Mouse (Mus musculus) granulocyte monocyte progenitor cell, adult 5-6 weeks (primary cell): ENCODE measurements around the gene Klf11. TPM values are rescaled to one million over a fixed set of nuclear protein-coding genes. Genes with fewer than 3 reads are reported as not detected.
A peak's percentile ranks its signal among the peaks of the same experiment; 100 is the strongest.

Experiments
- ATAC-seq: replicated peaks from 2 replicates; pipeline ENCODE4 v1.8.0; 2016; ENCODE audit warnings: mild to moderate bottlenecking, moderate TSS enrichment, inconsistent platforms; ENCODE audit not compliant: poor library complexity, severe bottlenecking
- total RNA-seq, 2 experiments: library from RNA; stranded (forward) in 1 of 2; stranded (reverse) in 1 of 2; fragments of 200-712, 200-1000 nt in 1 of 2; fragments of >200 nt in 1 of 2; fragmentation: Nextera tagmentation in 1 of 2; gene quantifications; 2 replicates each; pipeline ENCODE4 v1.2.3; 2014 to 2017

Gene Klf11
- total RNA-seq (2014; fragmentation: Nextera tagmentation) = 7.1 and 13.2 TPM in 2 replicates
- 10.0 and 12.7 TPM in 2 replicates for total RNA-seq (2017)

DNA sequence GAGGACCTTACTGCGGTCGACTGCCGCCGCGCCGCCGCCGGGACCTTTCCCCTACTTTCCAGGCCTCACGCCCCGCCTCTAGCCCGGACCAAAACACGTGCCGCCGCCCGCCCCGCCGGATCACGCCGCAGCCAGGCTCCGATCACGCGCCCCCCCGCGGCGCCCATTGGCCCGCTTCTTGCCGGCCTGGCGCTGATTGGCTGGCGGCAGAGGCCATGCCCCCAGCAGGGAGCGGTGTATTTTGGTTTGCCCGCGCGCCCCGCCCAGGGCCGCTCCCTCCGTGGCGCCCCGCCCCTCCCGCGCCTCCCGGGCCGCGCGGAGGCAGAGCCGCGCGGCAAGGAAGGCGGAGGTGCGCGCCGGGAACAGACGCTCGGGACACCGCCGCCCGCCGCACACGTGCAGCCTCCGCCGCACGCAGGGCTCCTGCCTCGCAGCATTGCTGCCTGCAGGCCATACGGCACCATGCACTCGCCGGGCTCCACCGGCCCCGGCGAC, at the start of gene Klf11:
Gene Klf11 (plus strand): TSS at position 212 of the 495 bp plus-strand sequence.
- peak; percentile 65 for ATAC-seq

GRCm38 (mm10) chr12:24603266-24603665, 47.8 kb upstream of the Klf11 start:
- peak; percentile 43; the same call in 1 of the 2 replicates for ATAC-seq

- ATAC-seq = no peak
Measured at GRCm38 (mm10) chr12:24606166-24606565, 44.9 kb upstream of the Klf11 start.

DNA sequence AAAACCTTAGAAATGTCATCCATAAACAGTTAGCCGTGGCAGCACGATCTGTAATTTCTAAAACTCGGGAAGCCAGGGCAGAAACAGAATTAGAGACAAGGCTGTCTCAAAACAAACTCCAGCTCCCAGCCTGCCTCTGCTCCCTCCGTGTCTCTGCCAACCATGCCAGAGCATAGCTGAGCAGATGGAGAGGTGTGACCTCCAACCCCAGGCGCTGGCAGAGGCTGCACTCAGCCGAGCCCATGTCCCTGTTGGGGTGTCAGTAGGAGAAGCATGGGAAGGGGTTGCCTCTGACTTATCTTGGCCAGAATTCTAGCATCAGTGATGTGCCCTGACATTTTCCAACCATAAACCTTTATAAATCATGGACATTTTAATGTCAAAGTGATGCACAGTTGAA, 38.5 kb upstream of the Klf11 start:
- no peak for ATAC-seq

GRCm38 (mm10) chr12:24614452-24615075, 36.5 kb upstream of the Klf11 start:
- no peak for ATAC-seq

- ATAC-seq = no peak
Measured at GRCm38 (mm10) chr12:24615140-24615539, 35.9 kb upstream of the Klf11 start.

- ATAC-seq = no peak
Measured at GRCm38 (mm10) chr12:24619436-24619835, 31.6 kb upstream of the Klf11 start.

DNA sequence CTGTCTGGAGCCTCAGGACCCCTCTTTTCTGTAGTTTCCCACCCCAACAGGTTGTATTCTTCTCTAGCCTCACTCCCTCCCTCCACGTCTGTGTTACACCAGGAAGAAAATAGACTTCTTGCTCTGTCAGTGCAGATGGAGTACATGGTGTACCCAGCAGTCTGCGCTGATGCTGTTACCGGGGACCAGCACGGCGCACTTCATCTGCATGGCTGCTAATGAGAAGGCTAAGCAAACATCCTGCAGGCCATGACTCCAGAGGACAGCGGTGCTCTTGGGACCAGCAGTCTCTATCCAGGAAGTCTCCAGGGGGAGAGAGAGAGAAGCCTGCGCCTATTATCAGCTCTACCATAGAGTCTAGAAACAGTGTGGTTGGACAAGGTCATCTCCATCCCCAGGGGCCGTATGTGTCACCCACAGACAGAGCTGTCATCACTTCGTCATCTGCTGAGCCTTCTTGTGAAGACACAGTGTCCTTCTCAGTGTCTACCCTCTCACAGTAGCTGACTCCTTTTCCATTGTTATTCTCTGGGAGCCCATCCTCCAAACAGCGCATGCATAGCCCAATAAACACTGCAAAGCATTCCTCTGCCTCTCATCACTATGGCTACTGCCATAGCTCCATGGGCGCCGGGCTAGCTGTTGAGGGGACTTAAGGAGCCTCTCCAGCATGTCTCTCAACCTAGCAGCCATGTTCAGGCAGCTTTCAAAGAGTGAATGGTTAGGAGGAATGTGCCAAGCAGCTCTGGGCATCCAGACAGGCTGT, 27.4 kb upstream of the Klf11 start:
- no peak for ATAC-seq

- ATAC-seq = no peak
Measured at GRCm38 (mm10) chr12:24626401-24626800, 24.7 kb upstream of the Klf11 start.

DNA sequence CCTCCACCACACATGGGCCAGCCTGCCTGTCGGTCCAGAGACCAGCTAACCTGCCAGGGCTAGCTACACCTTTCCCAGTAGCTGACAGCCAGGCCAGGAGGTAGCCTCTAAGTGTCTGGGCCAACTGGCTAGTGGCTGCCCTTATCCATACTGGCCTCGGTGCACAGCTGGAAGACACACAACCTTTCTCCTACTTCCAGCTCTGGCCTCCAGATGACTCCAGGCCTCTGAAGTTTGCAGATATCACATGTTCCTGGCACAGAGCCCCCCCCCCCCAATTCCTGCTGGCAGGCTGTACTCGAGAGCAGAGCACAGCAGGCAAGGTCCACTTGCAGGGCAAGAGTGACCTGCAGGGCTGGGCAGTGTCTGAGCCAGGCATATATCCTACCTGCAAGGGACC, 23.9 kb upstream of the Klf11 start:
- no peak for ATAC-seq

DNA sequence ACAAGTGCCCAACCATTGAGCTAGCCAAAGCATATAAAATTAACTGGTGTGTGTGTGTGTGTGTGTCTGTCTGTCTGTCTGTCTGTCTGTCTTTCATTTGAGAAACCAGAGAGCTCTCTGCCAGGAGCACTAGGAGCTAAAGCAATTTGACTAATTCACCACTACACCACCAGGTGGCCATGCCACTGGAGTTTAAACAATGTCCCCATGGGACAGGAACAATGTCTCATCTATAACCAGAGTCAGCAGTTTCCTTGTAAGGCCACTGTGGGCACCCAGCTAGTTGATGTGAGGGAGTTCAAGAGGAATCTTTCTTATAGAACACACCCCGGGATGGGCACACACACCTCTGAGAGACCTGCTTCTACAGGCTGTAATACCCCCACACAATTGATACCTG, 20.9 kb upstream of the Klf11 start:
- ATAC-seq = peak; percentile 60

DNA sequence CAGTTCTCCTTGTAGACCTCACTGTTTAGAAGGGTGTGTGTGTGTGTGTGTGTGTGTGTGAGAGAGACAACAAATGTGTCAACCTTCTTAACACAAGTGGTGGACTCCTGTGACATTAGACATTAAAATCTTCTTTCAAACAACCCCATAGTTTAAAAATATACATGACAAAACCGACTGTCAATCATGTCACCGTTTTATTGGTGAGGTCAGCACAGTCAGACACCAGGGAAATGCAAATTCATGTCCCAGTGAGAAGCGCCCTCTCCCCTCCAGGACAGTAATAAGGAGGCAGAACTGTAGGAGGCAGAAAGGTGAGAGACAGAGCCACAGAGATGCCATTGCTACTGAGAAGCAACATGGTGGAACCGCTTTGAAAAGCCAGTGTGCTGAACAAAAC, 18.7 kb upstream of the Klf11 start:
- ATAC-seq = no peak

DNA sequence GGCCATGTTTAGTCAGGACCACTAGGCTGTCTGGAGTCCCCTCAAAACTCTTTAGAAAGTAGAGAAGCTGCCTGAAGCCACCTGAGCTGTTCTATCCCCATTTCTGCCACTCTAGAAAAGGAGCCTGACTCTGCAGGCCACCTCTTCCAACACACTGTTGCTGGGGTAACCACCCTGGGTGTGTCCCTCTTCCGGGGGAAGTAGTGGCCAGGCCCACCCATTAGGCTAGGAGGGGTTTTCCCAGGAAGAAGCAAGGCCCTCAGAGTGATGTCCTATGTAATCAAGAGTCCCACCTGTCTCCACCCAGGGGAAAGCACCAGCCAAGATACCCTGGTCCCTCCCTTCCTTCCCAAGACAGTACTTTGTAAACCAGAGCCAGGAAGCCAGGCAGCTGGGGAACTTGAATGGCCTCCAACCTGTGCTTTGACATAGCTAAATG, 17.3 kb upstream of the Klf11 start:
- peak; percentile 27; the same call in 1 of the 2 replicates for ATAC-seq

DNA sequence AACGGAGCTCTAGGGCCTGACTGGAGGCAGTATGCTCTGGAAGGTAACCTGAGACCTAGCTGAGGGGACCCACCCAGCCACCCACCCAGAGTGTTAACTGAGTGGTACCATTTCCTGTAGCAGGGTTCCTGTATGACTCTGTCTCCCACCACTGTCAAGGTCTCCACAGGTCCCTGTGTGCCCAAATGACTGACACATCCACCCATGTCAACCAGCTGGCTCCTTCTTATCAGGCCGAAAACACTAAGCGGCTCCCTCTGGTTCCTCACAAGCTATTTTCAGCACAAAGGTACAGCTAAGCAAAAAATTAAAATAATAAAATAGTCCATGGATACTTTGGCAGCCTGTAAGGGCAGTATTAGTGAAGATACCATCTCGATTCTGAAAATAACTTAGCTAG, 16.9 kb upstream of the Klf11 start:
- no peak for ATAC-seq

GRCm38 (mm10) chr12:24634648-24635047, 16.4 kb upstream of the Klf11 start:
- no peak for ATAC-seq

- peak; percentile 52 for ATAC-seq
Measured at GRCm38 (mm10) chr12:24638787-24639186, 12.3 kb upstream of the Klf11 start.

DNA sequence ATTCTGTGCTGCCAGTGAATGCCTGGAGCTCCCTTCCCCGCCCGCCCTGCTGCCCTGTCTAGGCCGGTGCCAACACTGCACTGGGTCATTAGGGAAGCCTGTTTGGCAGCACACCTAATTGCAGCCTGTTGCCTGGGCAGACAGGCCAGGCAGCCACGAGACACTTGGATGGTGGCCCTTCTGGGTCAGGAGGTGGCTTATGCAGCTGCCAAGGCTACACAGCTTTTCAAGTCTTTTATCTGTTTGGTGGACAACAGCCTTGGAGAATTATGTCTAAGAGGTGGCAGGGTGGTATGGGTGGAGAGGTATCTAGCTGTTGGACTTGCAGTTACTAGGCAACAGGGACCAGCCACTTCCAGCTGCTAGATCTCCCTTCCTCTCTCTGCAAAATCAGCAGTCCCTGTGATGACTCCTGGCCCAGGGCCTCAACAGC, 8.7 kb upstream of the Klf11 start:
- no peak for ATAC-seq

GRCm38 (mm10) chr12:24644125-24644571, 6.9 kb upstream of the Klf11 start:
- no peak for ATAC-seq

GRCm38 (mm10) chr12:24645901-24646300, 5.2 kb upstream of the Klf11 start:
- no peak for ATAC-seq

DNA sequence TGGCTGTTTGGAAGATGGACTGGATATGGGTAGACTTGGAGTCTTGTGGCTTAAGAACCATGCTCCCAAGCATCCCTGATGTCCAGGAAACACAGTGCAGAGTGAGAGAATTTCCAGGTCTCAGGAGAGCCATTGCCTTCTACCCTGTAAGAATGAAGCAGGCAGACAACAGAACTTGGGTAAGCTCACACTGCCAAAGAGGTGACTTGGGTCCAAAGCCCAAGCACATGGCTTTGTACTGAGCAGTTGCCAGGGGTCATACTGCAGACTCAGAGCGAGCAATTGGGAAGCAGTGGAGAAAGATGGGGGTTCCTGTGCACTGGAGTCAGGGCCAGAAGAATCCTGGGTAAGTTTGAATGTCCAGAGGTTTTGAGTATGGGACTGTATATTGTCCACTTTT, 3.0 kb upstream of the Klf11 start:
- ATAC-seq = no peak

DNA sequence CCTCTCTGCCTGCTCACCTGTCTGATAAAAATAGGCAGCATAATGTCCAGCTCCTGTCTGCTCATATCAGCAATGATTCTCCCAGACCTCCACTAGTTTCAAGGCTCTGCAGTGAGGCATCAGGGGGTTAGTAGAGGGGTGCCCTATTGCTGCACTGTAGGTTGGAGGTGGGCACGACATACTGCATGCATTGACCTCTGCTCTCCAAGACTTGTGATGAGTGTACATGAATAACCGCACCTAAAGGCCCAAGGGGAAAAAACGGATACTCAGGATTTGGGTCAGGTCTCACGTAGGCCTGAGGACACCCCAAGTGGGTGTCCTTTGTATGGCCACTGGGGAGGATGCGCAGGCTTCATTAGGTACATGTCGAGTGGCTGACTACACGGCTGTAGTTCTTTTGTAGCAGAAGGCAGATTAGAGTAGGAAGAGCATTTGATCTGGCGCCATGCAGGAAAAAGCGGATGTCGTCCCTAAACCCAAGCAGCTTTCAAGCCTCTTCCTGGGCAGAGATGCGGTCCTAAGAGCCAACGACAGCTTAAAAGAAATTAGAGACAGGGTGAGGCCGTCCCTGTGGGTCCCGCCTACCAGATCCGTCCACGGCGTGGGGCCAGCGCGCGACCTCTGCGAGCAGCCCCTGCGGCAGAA, 535 bp upstream of the Klf11 start:
- ATAC-seq = no peak
